Mouse (Mus musculus): ENCODE data around the gene Fgfbp3.
"Not testable (repeated sequence)": the region's sequence is repeated elsewhere in the genome, so short reads cannot be mapped to it uniquely, and the experiment has no call there.

The Fgfbp3 gene

GRCm38 (mm10) chr19:36910424-36911045 is 8.9 kb downstream of the Fgfbp3 start:
- peak; percentile 68 for DNase-seq (ENCODE audit: low read depth, low spot score)

- DNase-seq (ENCODE audit: low read depth, low spot score): no peak
Observed at GRCm38 (mm10) chr19:36909676-36910292, 9.6 kb downstream of the Fgfbp3 start.

GRCm38 (mm10) chr19:36909150-36909549 is 10.3 kb downstream of the Fgfbp3 start:
- no peak for DNase-seq (ENCODE audit: low read depth, low spot score)

GRCm38 (mm10) chr19:36904211-36905007 is 15.0 kb downstream of the Fgfbp3 start:
- no peak for DNase-seq (ENCODE audit: low read depth, low spot score)

GRCm38 (mm10) chr19:36903377-36903776 is 16.0 kb downstream of the Fgfbp3 start:
- DNase-seq (ENCODE audit: low read depth, low spot score): no peak

- DNase-seq (ENCODE audit: low read depth, low spot score): no peak
Observed at GRCm38 (mm10) chr19:36897778-36898177, 21.6 kb downstream of the Fgfbp3 start.

- DNase-seq (ENCODE audit: low read depth, low spot score): no peak
Observed at GRCm38 (mm10) chr19:36896791-36897569, 22.4 kb downstream of the Fgfbp3 start.

GRCm38 (mm10) chr19:36891746-36892145 is 27.7 kb downstream of the Fgfbp3 start:
- no peak for DNase-seq (ENCODE audit: low read depth, low spot score)

GRCm38 (mm10) chr19:36887706-36888105 is 31.7 kb downstream of the Fgfbp3 start:
- no peak for DNase-seq (ENCODE audit: low read depth, low spot score)

GRCm38 (mm10) chr19:36886316-36886715 is 33.1 kb downstream of the Fgfbp3 start:
- DNase-seq (ENCODE audit: low read depth, low spot score): no peak

- DNase-seq (ENCODE audit: low read depth, low spot score): no peak
Observed at GRCm38 (mm10) chr19:36883119-36883518, 36.3 kb downstream of the Fgfbp3 start.

GRCm38 (mm10) chr19:36878743-36879495 is 40.5 kb downstream of the Fgfbp3 start:
- no peak for DNase-seq (ENCODE audit: low read depth, low spot score)

- no peak for DNase-seq (ENCODE audit: low read depth, low spot score)
Observed at GRCm38 (mm10) chr19:36877329-36877728, 42.1 kb downstream of the Fgfbp3 start.

GRCm38 (mm10) chr19:36874651-36875050 is 44.8 kb downstream of the Fgfbp3 start:
- no peak for DNase-seq (ENCODE audit: low read depth, low spot score)

- not testable (repeated sequence) for DNase-seq (ENCODE audit: low read depth, low spot score)
Observed at GRCm38 (mm10) chr19:36868675-36869074, 50.7 kb downstream of the Fgfbp3 start.

Data from telencephalon, adult 2 months (tissue).